Comparison of ENCODE assay signal across 21 mouse cellular contexts in the genomic region with DNA sequence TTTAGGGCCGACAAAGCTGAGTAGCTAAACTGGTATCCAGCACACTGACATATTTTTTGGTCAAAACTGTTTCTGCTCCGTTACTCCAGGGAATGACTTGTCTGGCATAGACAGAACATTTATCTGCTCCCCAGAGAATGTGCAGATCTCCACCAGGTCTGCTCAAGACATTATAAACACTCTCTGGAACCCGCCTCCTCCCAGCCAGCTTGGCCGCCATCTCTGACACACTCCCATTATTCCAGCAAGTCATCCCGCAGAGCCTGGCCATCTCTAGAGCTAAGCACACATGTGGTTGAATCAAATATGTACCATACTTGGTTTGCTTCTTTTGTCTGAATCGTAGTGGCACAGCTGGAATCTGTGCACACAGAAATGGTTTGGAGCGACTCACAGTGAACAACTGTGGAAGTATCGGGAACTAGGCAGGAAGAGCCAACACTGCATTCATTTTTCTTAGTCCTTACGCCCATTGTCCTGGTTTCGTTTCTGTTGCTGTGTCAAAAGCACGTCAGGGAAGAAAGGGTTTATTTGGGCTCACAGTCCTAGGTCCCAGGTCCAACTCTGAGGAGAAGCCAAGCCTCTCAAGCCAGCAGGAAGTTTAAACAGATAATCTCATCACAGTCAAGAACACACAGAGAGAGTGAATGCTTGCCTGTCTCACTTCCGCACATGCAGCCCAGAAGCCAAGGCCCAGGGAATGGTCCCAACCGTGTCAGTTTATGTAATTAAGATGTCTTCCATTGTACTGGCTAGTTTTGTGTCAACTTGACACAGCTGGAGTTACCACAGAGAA.
DNase-seq lines count a peak whose midpoint lies in the region; ATAC-seq and TF ChIP-seq lines count a peak whose summit lies in the region.
"Had no signal": no experiment of that assay in that cellular context is flagged by ENCODE, and none has a peak within 500 bp of the region (broad histone marks: within the 10 kb centered on the region; RNA-seq: fewer than 3 reads in every experiment).

No protein-coding gene starts in this region.

- H3K27ac ChIP-seq in heart, embryonic 15.5 days = peak overlapping the region; percentile 2; the same call in 1 of the 2 replicates
- H3K27ac ChIP-seq in heart, embryonic 10.5 days = no peak overlapping the region
- H3K27ac ChIP-seq in heart, postnatal 0 days (ENCODE audit: low read depth) = 0 out of 2 replicates have a peak overlapping the region, but pooled peaks have one; percentile 21
- H3K27ac ChIP-seq: embryonic facial prominence, embryonic 15.5 days; forebrain, embryonic 10.5 days; heart, embryonic 13.5 days; hindbrain, embryonic 15.5 days; kidney, embryonic 15.5 days had no signal

- TF ChIP-seq EP300 in heart, postnatal 0 days (IDR thresholded peaks at IDR 0.05; ENCODE audit: low read depth) = no peak

- H3K9me3 ChIP-seq in heart, embryonic 15.5 days (replicated peaks) = no peaks in the 10 kb centered on the region
- no peaks in the 10 kb centered on the region for H3K9me3 ChIP-seq in heart, embryonic 10.5 days
- no peaks in the 10 kb centered on the region for H3K9me3 ChIP-seq in heart, postnatal 0 days (replicated peaks; ENCODE audit: control insufficient read depth, low read length)
- H3K9me3 ChIP-seq: embryonic facial prominence, embryonic 15.5 days; forebrain, embryonic 10.5 days; heart, embryonic 13.5 days; hindbrain, embryonic 15.5 days; kidney, embryonic 15.5 days had no signal

- TF ChIP-seq CTCF in heart, postnatal 0 days (IDR thresholded peaks at IDR 0.05; ENCODE audit: low read depth) = no peak

- 81% methylated on average over 13 of the region's 13 CpGs for WGBS in heart, embryonic 15.5 days
- 86% methylated on average over 13 of the region's 13 CpGs for WGBS in heart, embryonic 10.5 days
- 79% methylated on average over 13 of the region's 13 CpGs for WGBS in heart, postnatal 0 days

- no peak overlapping the region for H3K9ac ChIP-seq in heart, embryonic 15.5 days
- no peak overlapping the region for H3K9ac ChIP-seq in heart, postnatal 0 days (replicated peaks; ENCODE audit: low read depth, low read length)
- H3K9ac ChIP-seq: embryonic facial prominence, embryonic 15.5 days; heart, embryonic 13.5 days; hindbrain, embryonic 15.5 days; kidney, embryonic 15.5 days had no signal

- peak; percentile 97 for DNase-seq in heart, adult 11 months
- DNase-seq in heart, postnatal 36 days = no peak
- no peak for DNase-seq in heart, embryonic 10.5 days (ENCODE audit: low spot score)
- DNase-seq in heart, postnatal 0 days (ENCODE audit: low spot score) = no peak
- peak; percentile 29 for DNase-seq in heart, postnatal 25 days (ENCODE audit: low spot score)
- no peak for DNase-seq in adrenal gland, postnatal 10 days
- DNase-seq: adrenal gland, adult 8-10 months; cerebellum, adult 11 months; cerebellum, adult 8-10 months; cerebellum, postnatal 14 days; embryo, embryonic 11 days; kidney, adult 2 months had no signal

- H3K4me2 ChIP-seq in heart, embryonic 15.5 days = no peak overlapping the region
- H3K4me2 ChIP-seq in heart, postnatal 0 days (ENCODE audit: low read depth, low read length) = no peak overlapping the region
- H3K4me2 ChIP-seq: embryonic facial prominence, embryonic 15.5 days; heart, embryonic 13.5 days; hindbrain, embryonic 15.5 days; kidney, embryonic 15.5 days had no signal

- ATAC-seq in heart, embryonic 15.5 days (replicated peaks; ENCODE audit: insufficient number of reproducible peaks, insufficient read depth, low FRiP score, low read depth) = no peak
- ATAC-seq in heart, postnatal 0 days (ENCODE audit: insufficient read depth, low read depth) = no peak
- ATAC-seq: forebrain, embryonic 14.5 days; intestine, embryonic 16.5 days had no signal

- H3K4me3 ChIP-seq in heart, embryonic 15.5 days = no peak overlapping the region
- H3K4me3 ChIP-seq in heart, embryonic 10.5 days = no peak overlapping the region
- no peak overlapping the region for H3K4me3 ChIP-seq in heart, postnatal 0 days (ENCODE audit: low read depth, low read length)
- H3K4me3 ChIP-seq: embryonic facial prominence, embryonic 15.5 days; erythroblast, embryonic 14.5 days; forebrain, embryonic 10.5 days; heart, embryonic 13.5 days; hindbrain, embryonic 15.5 days; kidney, embryonic 15.5 days had no signal

- no peaks in the 10 kb centered on the region for H3K27me3 ChIP-seq in heart, embryonic 15.5 days
- no peaks in the 10 kb centered on the region for H3K27me3 ChIP-seq in heart, embryonic 10.5 days (ENCODE audit: insufficient read depth, poor library complexity, severe bottlenecking)
- H3K27me3 ChIP-seq in heart, postnatal 0 days (ENCODE audit: control insufficient read depth, insufficient read depth, low read length) = no peaks in the 10 kb centered on the region
- H3K27me3 ChIP-seq: embryonic facial prominence, embryonic 15.5 days; heart, embryonic 13.5 days; hindbrain, embryonic 15.5 days; kidney, embryonic 15.5 days had no signal

- peaks cover 33% of the 10 kb centered on the region for H3K4me1 ChIP-seq in heart, embryonic 15.5 days (replicated peaks)
- peaks cover 6% of the 10 kb centered on the region; the same call in 1 of the 2 replicates for H3K4me1 ChIP-seq in heart, embryonic 10.5 days
- peaks cover 33% of the 10 kb centered on the region for H3K4me1 ChIP-seq in heart, postnatal 0 days (ENCODE audit: control insufficient read depth, insufficient read depth)
- H3K4me1 ChIP-seq: embryonic facial prominence, embryonic 15.5 days; kidney, embryonic 15.5 days had no signal

- intact Hi-C loops in heart, postnatal 36 days (cut with DNase I) = loop anchor here (5.0 kb wide), 1 partner anchor 58 kb away; no protein-coding TSS in a partner anchor
- intact Hi-C loops in heart, postnatal 25 days (cut with DNase I) = no loop called here

- no peaks in the 10 kb centered on the region for H3K36me3 ChIP-seq in heart, embryonic 15.5 days
- H3K36me3 ChIP-seq in heart, embryonic 10.5 days = no peaks in the 10 kb centered on the region
- H3K36me3 ChIP-seq in heart, postnatal 0 days (replicated peaks; ENCODE audit: control insufficient read depth, insufficient read depth, low read length) = no peaks in the 10 kb centered on the region
- H3K36me3 ChIP-seq: embryonic facial prominence, embryonic 15.5 days; forebrain, embryonic 10.5 days; heart, embryonic 13.5 days; hindbrain, embryonic 15.5 days; kidney, embryonic 15.5 days had no signal

Comparison
In these comparisons a context has a peak if more than half of its experiments do, and no peak if none do; other contexts are left out.
1. DNase-seq: peak in heart, adult 11 months (single experiment) and heart, postnatal 25 days (single experiment); none in heart, postnatal 36 days (0 of 2), heart, embryonic 10.5 days (single experiment), heart, postnatal 0 days (single experiment) and adrenal gland, postnatal 10 days (single experiment).